Mouse (Mus musculus): ENCODE data around the gene G430095P16Rik. TPM values are rescaled to one million over a fixed set of nuclear protein-coding genes. Genes with fewer than 3 reads are reported as not detected.

The G430095P16Rik gene
- total RNA-seq, 2 experiments from 2014 or later, result 7.8 to 10.2 TPM

GRCm38 (mm10) chr8:84768343-84769095 is 45.7 kb downstream of the G430095P16Rik start:
- no peak for DNase-seq (ENCODE audit: low spot score in 2 of 2)

GRCm38 (mm10) chr8:84769324-84769723 is 46.5 kb downstream of the G430095P16Rik start:
- no peak for DNase-seq (ENCODE audit: low spot score in 2 of 2)

DNA sequence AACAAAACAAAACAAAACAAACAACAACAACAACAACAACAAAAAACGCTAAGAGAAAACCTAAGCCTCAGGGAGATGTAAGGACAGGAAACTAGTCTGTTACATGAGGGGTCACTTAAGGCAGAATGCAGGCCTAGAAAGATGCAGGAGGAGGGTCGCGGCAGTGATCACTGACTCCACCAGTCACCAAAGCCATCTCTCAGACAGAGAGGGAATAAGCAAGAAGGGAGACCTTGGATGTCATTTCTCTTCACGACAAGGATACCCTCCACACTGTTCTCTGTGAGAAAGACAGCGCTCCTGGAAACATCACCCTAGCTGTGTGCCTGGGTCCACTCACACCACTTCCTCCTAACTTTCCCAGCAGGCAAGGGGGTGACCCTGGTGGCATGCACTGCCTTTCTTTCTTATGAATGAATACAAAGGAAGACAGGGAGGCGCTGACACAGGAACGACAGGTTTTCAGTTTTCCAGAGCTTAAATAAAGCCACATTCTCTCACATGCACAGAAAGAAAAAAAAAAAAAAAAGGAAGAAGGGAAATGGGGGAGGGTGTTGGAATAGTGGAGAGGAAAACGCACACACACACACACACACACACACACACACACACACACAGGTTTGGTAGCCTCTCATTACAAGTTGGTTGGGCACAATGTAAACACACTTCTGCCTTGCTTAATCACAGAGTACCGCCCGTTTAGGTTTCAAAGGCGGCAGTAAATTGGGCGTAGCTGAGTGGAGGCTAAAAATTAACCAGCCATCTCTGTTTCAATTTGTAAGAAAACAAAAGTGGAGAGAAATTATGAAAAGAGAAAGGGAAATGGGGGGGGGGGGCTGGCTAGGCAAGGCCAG is 47.5 kb downstream of the G430095P16Rik start:
- no peak for DNase-seq (ENCODE audit: low spot score in 2 of 2)

DNA sequence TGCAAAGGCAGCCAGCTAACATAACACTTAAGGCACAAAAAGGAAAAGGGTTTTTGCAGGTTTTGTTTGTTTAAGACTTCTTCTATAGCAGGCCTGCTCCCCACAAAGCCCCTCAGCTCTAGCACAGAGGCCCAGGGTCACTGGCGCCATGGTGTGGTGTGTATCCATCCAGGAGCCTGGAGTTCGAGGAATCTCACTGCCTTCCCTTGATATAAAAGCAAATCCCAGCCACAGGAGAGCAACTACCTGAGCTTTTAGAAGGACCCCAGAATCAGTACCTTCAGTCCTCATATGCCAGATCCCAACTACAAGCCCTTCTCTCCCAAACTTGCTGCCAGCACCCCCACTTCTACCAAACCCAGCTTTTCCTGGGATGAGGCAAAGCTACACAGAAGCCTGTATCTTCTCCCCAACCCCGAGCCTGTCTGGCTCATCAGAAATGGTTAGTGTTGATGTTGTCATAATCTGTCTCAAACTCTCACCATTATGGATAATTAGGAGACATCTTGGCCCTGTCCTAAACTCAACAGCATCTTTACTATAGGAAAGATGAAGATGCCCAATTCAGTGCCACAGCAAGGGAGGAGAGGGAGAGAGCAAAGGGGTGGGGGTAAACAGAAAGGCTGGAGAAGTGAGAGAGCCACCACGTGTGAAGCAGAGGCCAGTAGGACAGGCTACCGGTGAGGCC is 48.3 kb downstream of the G430095P16Rik start:
- no peak for DNase-seq (ENCODE audit: low spot score in 2 of 2)

DNA sequence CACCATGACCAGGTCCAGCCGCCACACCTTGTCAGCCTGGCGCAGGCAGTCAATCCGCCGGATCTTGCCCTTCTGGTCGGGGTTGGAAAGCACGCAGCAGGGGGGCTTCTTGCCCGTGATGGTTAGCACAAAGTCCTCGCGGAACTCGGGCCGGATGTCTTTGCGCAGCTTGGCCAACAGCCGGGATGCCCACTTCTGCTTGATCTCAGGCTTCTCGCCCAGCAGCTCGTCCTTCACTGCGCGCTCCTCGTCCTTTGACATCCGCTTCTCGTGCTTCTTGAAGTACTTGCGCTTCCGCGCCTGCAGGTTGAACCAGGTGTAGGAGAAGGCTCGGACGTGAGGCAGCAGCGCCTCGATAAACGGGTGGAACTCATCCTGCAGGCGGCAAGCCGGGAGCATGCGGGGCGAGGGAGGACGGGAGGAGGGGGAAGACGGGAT is 49.2 kb downstream of the G430095P16Rik start:
- DNase-seq (ENCODE audit: low spot score in 2 of 2), result no peak

- DNase-seq (ENCODE audit: low spot score in 2 of 2), result no peak
Measured at GRCm38 (mm10) chr8:84772628-84773027, 49.8 kb downstream of the G430095P16Rik start.

GRCm38 (mm10) chr8:84773304-84773703 is 50.5 kb downstream of the G430095P16Rik start:
- DNase-seq (ENCODE audit: low spot score in 2 of 2), result no peak

DNA sequence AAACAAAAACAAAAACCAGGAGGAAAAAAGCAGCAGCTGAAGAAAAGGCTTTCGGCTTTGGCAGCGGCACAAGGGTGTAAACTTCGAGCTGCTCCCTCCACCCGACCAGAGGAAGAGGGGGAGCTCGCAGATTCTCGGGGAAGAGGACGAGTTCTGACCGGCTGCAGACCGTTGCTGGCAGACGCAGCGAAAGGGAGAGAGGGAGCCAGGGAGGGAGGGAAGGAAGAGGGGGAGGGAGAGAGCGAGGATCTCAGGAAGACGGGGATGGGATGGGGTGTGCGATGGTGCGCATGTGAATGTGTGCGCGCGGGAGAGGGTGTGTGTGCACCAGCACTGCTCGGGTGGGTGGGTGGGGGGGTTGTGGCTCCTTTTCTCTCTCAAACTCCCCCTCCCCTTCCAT is 51.0 kb downstream of the G430095P16Rik start:
- DNase-seq (ENCODE audit: low spot score in 2 of 2), result peak; percentile 71 to 88

DNA sequence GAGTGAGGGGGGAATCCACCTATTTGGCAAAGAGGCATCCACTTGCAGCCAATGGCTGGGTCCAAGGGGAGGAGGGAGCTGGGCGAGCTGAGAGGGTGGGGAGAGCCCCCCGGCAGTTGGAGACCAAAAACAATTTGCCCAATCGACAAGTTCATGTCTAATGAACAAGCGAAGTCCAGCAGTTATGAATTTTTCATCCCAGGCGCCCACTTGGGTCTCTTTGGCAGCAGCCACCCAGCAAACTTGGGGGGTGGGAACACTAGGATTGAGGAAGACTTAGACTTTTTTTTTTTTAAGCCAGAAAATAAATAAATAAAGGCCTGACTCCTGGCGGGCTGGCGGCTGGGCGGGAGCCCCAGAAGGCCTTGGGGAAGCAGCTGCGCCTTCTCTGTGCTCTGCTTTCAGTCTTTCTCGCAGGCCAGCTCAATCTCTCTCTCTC is 51.7 kb downstream of the G430095P16Rik start:
- peak in 1 of 2 experiments; percentile 76 for DNase-seq (ENCODE audit: low spot score in 2 of 2)

- peak in 1 of 2 experiments; percentile 58 for DNase-seq (ENCODE audit: low spot score in 2 of 2)
Measured at GRCm38 (mm10) chr8:84775105-84775591, 52.3 kb downstream of the G430095P16Rik start.

- no peak for DNase-seq (ENCODE audit: low spot score in 2 of 2)
Measured at GRCm38 (mm10) chr8:84775621-84776113, 52.9 kb downstream of the G430095P16Rik start.

Other genes with a start within 250 kb of the G430095P16Rik start
- gene Ier2, start 60.2 kb upstream of the G430095P16Rik start, total RNA-seq (2021), result 10 to 100 TPM; 21.5 to 26.1 TPM
- 10 to 100 TPM; 50.5 to 53.8 TPM for gene Trmt1, start 36.7 kb upstream of the G430095P16Rik start, total RNA-seq (2021)
- 10 to 100 TPM; 44.9 to 45.6 TPM for gene Nacc1, start 35.1 kb upstream of the G430095P16Rik start, total RNA-seq (2021)
- gene Lyl1, start 21.6 kb upstream of the G430095P16Rik start, total RNA-seq (2021), result 1 to 10 TPM; 6.0 to 7.1 TPM
- 100 to 1,000 TPM; 517 to 591 TPM for gene Nfix, start 77.3 kb downstream of the G430095P16Rik start, total RNA-seq (2021)
- gene Dand5, start 99.8 kb downstream of the G430095P16Rik start, total RNA-seq (2021), result 1 to 10 TPM; 6.3 to 6.8 TPM
- gene Gadd45gip1, start 108.5 kb downstream of the G430095P16Rik start, total RNA-seq (2021), result 10 to 100 TPM; 33.3 to 36.0 TPM
- 100 to 1,000 TPM; 121 to 123 TPM for gene Rad23a, start 117.7 kb downstream of the G430095P16Rik start, total RNA-seq (2021)
- gene Calr, start 123.9 kb downstream of the G430095P16Rik start, total RNA-seq (2021), result 100 to 1,000 TPM; 339 to 368 TPM
- gene Farsa, start 134.0 kb downstream of the G430095P16Rik start, total RNA-seq (2021), result 10 to 100 TPM; 37.2 to 41.3 TPM
- 10 to 100 TPM; 15.3 to 18.0 TPM for gene Syce2, start 149.1 kb downstream of the G430095P16Rik start, total RNA-seq (2021)
- 10 to 100 TPM; 22.1 to 28.2 TPM for gene Gcdh, start 170.9 kb downstream of the G430095P16Rik start, total RNA-seq (2021)
- under 1 TPM in 1 of 2 experiments, not detected in 1; 0.67 TPM for gene Klf1, start 178.9 kb downstream of the G430095P16Rik start, total RNA-seq (2021)
- gene Dnase2a, start 185.6 kb downstream of the G430095P16Rik start, total RNA-seq (2021), result 1 to 10 TPM; 6.9 to 7.0 TPM
- under 1 TPM in 1 of 2 experiments, not detected in 1; 0.07 TPM for gene Mast1, start 214.4 kb downstream of the G430095P16Rik start, total RNA-seq (2021)
- gene Rtbdn, start 224.0 kb downstream of the G430095P16Rik start, total RNA-seq (2021), result not detected
- 1 to 10 TPM in 1 of 2 experiments, not detected in 1; 2.0 TPM for gene Gm49661, start 246.4 kb downstream of the G430095P16Rik start, total RNA-seq (2021)
- gene Prdx2, start 246.6 kb downstream of the G430095P16Rik start, total RNA-seq (2021), result 100 to 1,000 TPM; 317 to 327 TPM
- gene Rnaseh2a, start 246.8 kb downstream of the G430095P16Rik start, total RNA-seq (2021), result 10 to 100 TPM; 38.7 to 45.2 TPM